Mouse (Mus musculus): ENCODE data around the gene Tbcc. TPM values are rescaled to one million over a fixed set of nuclear protein-coding genes. Genes with fewer than 3 reads are reported as not detected.
A peak's percentile ranks its signal among the peaks of the same experiment; 100 is the strongest.

Gene Tbcc
- polyA plus RNA-seq, 1 experiment from 2014 or later: 54.1 TPM

- WGBS (ENCODE audit: insufficient replicate concordance): 70% methylated on average over 7 of the region's 7 CpGs
Observed at GRCm38 (mm10) chr17:46854096-46854495, 36.4 kb upstream of the Tbcc start.

GRCm38 (mm10) chr17:46854640-46855110 lies 35.8 kb upstream of the Tbcc start:
- 24% methylated on average over 8 of the region's 8 CpGs for WGBS (ENCODE audit: insufficient replicate concordance)
- Histone ChIP-seq H3K4me3 (ENCODE audit: low read depth, low read length) (peak overlapping the region; percentile 86), H3K27ac (ENCODE audit: low read depth, low read length) (peak overlapping the region; percentile 100), H3K36me3 (ENCODE audit: control insufficient read depth, insufficient read depth, low read length) (no peaks in the 10 kb centered on the region), H3K9me3 (replicated peaks; ENCODE audit: control insufficient read depth, low read length) (no peaks in the 10 kb centered on the region), H3K4me2 (peak overlapping the region; percentile 64), H3K27me3 (ENCODE audit: control insufficient read depth, insufficient read depth, low read length) (no peaks in the 10 kb centered on the region), H3K4me1 (ENCODE audit: control insufficient read depth, insufficient read depth, low read length) (peaks cover 31% of the 10 kb centered on the region), H3K9ac (ENCODE audit: low read depth, low read length) (peak overlapping the region; percentile 56)
- no peak for ATAC-seq (replicated peaks; ENCODE audit: insufficient number of reproducible peaks, low FRiP score, low TSS enrichment)

More at GRCm38 (mm10) chr17:46854096-46854495, 36.4 kb upstream of the Tbcc start:
- Histone ChIP-seq H3K4me1 (ENCODE audit: control insufficient read depth, insufficient read depth, low read length) (peaks cover 31% of the 10 kb centered on the region), H3K4me2 (peak overlapping the region; percentile 64), H3K27me3 (ENCODE audit: control insufficient read depth, insufficient read depth, low read length) (no peaks in the 10 kb centered on the region), H3K36me3 (ENCODE audit: control insufficient read depth, insufficient read depth, low read length) (no peaks in the 10 kb centered on the region), H3K9ac (ENCODE audit: low read depth, low read length) (peak overlapping the region; percentile 56; the same call in 1 of the 2 replicates), H3K9me3 (replicated peaks; ENCODE audit: control insufficient read depth, low read length) (no peaks in the 10 kb centered on the region), H3K4me3 (ENCODE audit: low read depth, low read length) (no peak overlapping the region), H3K27ac (ENCODE audit: low read depth, low read length) (peak overlapping the region; percentile 100)
- no peak for ATAC-seq (replicated peaks; ENCODE audit: insufficient number of reproducible peaks, low FRiP score, low TSS enrichment)

GRCm38 (mm10) chr17:46855328-46856106 lies 35.0 kb upstream of the Tbcc start:
- peak overlapping the region; percentile 100 for H3K9ac ChIP-seq (ENCODE audit: low read depth, low read length)
- no peaks in the 10 kb centered on the region for H3K27me3 ChIP-seq (ENCODE audit: control insufficient read depth, insufficient read depth, low read length)
- H3K4me2 ChIP-seq: peak overlapping the region; percentile 64
- 57% methylated on average over 15 of the region's 15 CpGs for WGBS (ENCODE audit: insufficient replicate concordance)
- peaks cover 31% of the 10 kb centered on the region for H3K4me1 ChIP-seq (ENCODE audit: control insufficient read depth, insufficient read depth, low read length)
- H3K9me3 ChIP-seq (replicated peaks; ENCODE audit: control insufficient read depth, low read length): no peaks in the 10 kb centered on the region
- ATAC-seq (replicated peaks; ENCODE audit: insufficient number of reproducible peaks, low FRiP score, low TSS enrichment): no peak
- no peaks in the 10 kb centered on the region for H3K36me3 ChIP-seq (ENCODE audit: control insufficient read depth, insufficient read depth, low read length)
- peak overlapping the region; percentile 86 for H3K4me3 ChIP-seq (ENCODE audit: low read depth, low read length)
- peak overlapping the region; percentile 100 for H3K27ac ChIP-seq (ENCODE audit: low read depth, low read length)

- WGBS (ENCODE audit: insufficient replicate concordance): 14% methylated on average over 4 of the region's 4 CpGs
- H3K36me3 ChIP-seq (ENCODE audit: control insufficient read depth, insufficient read depth, low read length): no peaks in the 10 kb centered on the region
- ATAC-seq (replicated peaks; ENCODE audit: insufficient number of reproducible peaks, low FRiP score, low TSS enrichment): no peak
- no peaks in the 10 kb centered on the region for H3K27me3 ChIP-seq (ENCODE audit: control insufficient read depth, insufficient read depth, low read length)
- H3K9me3 ChIP-seq (replicated peaks; ENCODE audit: control insufficient read depth, low read length): no peaks in the 10 kb centered on the region
- H3K4me1 ChIP-seq (ENCODE audit: control insufficient read depth, insufficient read depth, low read length): peaks cover 31% of the 10 kb centered on the region
- H3K4me3 ChIP-seq (ENCODE audit: low read depth, low read length): peak overlapping the region; percentile 86
- H3K9ac ChIP-seq (ENCODE audit: low read depth, low read length): peak overlapping the region; percentile 100
- peak overlapping the region; percentile 100 for H3K27ac ChIP-seq (ENCODE audit: low read depth, low read length)
- peak overlapping the region; percentile 64 for H3K4me2 ChIP-seq
Observed at GRCm38 (mm10) chr17:46856107-46856388, 34.4 kb upstream of the Tbcc start.

GRCm38 (mm10) chr17:46856471-46857360 lies 33.8 kb upstream of the Tbcc start:
- no peaks in the 10 kb centered on the region for H3K9me3 ChIP-seq (replicated peaks; ENCODE audit: control insufficient read depth, low read length)
- peak overlapping the region; percentile 100 for H3K27ac ChIP-seq (ENCODE audit: low read depth, low read length)
- peak overlapping the region; percentile 100 for H3K9ac ChIP-seq (ENCODE audit: low read depth, low read length)
- no peaks in the 10 kb centered on the region for H3K27me3 ChIP-seq (ENCODE audit: control insufficient read depth, insufficient read depth, low read length)
- under 1% methylated on average over 78 of the region's 87 CpGs for WGBS (ENCODE audit: insufficient replicate concordance)
- H3K4me3 ChIP-seq (ENCODE audit: low read depth, low read length): peak overlapping the region; percentile 86
- no peaks in the 10 kb centered on the region for H3K36me3 ChIP-seq (ENCODE audit: control insufficient read depth, insufficient read depth, low read length)
- ATAC-seq (replicated peaks; ENCODE audit: insufficient number of reproducible peaks, low FRiP score, low TSS enrichment): 0 out of 2 replicates have a peak, but pooled peaks have one; percentile 35
- peaks cover 31% of the 10 kb centered on the region for H3K4me1 ChIP-seq (ENCODE audit: control insufficient read depth, insufficient read depth, low read length)
- H3K4me2 ChIP-seq: peak overlapping the region; percentile 64

- Histone ChIP-seq H3K4me1 (ENCODE audit: control insufficient read depth, insufficient read depth, low read length) (peaks cover 31% of the 10 kb centered on the region), H3K4me3 (ENCODE audit: low read depth, low read length) (peak overlapping the region; percentile 86), H3K27me3 (ENCODE audit: control insufficient read depth, insufficient read depth, low read length) (no peaks in the 10 kb centered on the region), H3K27ac (ENCODE audit: low read depth, low read length) (peak overlapping the region; percentile 100), H3K4me2 (peak overlapping the region; percentile 64), H3K9ac (ENCODE audit: low read depth, low read length) (peak overlapping the region; percentile 100), H3K9me3 (replicated peaks; ENCODE audit: control insufficient read depth, low read length) (no peaks in the 10 kb centered on the region), H3K36me3 (ENCODE audit: control insufficient read depth, insufficient read depth, low read length) (no peaks in the 10 kb centered on the region)
- peak; percentile 67 for ATAC-seq (replicated peaks; ENCODE audit: insufficient number of reproducible peaks, low FRiP score, low TSS enrichment)
- under 1% methylated on average over 51 of the region's 52 CpGs for WGBS (ENCODE audit: insufficient replicate concordance)
Observed at GRCm38 (mm10) chr17:46857361-46857902, 33.1 kb upstream of the Tbcc start.

GRCm38 (mm10) chr17:46857903-46858748 lies 32.4 kb upstream of the Tbcc start, which contains the start of gene Bicral:
TSS of gene Bicral (minus strand) at chr17:46858482.
- Histone ChIP-seq H3K9ac (ENCODE audit: low read depth, low read length) (peak within 1 kb of the TSS; percentile 100), H3K9me3 (replicated peaks; ENCODE audit: control insufficient read depth, low read length) (no peaks in the 10 kb centered on the region), H3K4me3 (ENCODE audit: low read depth, low read length) (peak within 1 kb of the TSS; percentile 86), H3K4me1 (ENCODE audit: control insufficient read depth, insufficient read depth, low read length) (peaks cover 25% of the 10 kb centered on the region), H3K27me3 (ENCODE audit: control insufficient read depth, insufficient read depth, low read length) (no peaks in the 10 kb centered on the region), H3K4me2 (peak within 1 kb of the TSS; percentile 64), H3K27ac (ENCODE audit: low read depth, low read length) (peak within 1 kb of the TSS; percentile 100), H3K36me3 (ENCODE audit: control insufficient read depth, insufficient read depth, low read length) (no peaks in the 10 kb centered on the region)
- under 1% methylated on average over 57 of the region's 65 CpGs for WGBS (ENCODE audit: insufficient replicate concordance)
- peak; percentile 54 for ATAC-seq (replicated peaks; ENCODE audit: insufficient number of reproducible peaks, low FRiP score, low TSS enrichment)
